Mouse (Mus musculus) CH12.LX (cell line): Measurements from ENCODE around the gene Dhrs7. TPM values are rescaled to one million over a fixed set of nuclear protein-coding genes. Genes with fewer than 3 reads are reported as not detected.

Source experiments
- DNase-seq: peaks from one replicate; pipeline ENCODE4 v3.0.0-alpha.2; 2013; ENCODE audit errors: extremely low read depth
- H3K27ac ChIP-seq: 2 replicates; pipeline ENCODE4 v1.5.1; 2012; ENCODE audit warnings: low read depth, mild to moderate bottlenecking, control low read depth, moderate library complexity; ENCODE audit not compliant: insufficient read depth
- H3K27me3 ChIP-seq: replicated peaks from 2 replicates; pipeline ENCODE3; 2012; ENCODE audit warnings: inconsistent platforms
- H3K36me3 ChIP-seq, 2 experiments: replicated peaks in 1 of 2; 2 replicates each; pipeline versions ENCODE3 to v1.6.1; 2012; ENCODE audit warnings: inconsistent platforms in 1 of 2, low read length in 1 of 2, mild to moderate bottlenecking in 1 of 2, mixed read lengths in 1 of 2, moderate library complexity in 1 of 2; ENCODE audit not compliant: control insufficient read depth in 1 of 2, insufficient read depth in 1 of 2
- H3K4me1 ChIP-seq, 2 experiments: 2 replicates each; pipeline ENCODE4 v1.6.1; 2012; ENCODE audit warnings: inconsistent platforms in 1 of 2, moderate library complexity in 1 of 2; ENCODE audit not compliant: insufficient read depth in 2 of 2, control insufficient read depth in 1 of 2
- H3K4me2 ChIP-seq: 2 replicates; pipeline ENCODE4 v1.6.1; 2012; ENCODE audit warnings: low read depth, mild to moderate bottlenecking, control low read depth; ENCODE audit not compliant: poor library complexity, insufficient read depth, severe bottlenecking
- H3K4me3 ChIP-seq, 3 experiments: fragments of 150-350 bp in 1 of 3; sonication (generic) in 1 of 3; replicated peaks in 1 of 3; 2 replicates each; pipeline versions ENCODE3 to v1.5.1; 2011 to 2012; ENCODE audit warnings: low read depth in 2 of 3, low read length in 2 of 3, mild to moderate bottlenecking in 2 of 3, moderate library complexity in 2 of 3, control low read depth in 1 of 3, improper control_type of control experiment in 1 of 3, inconsistent platforms in 1 of 3, mixed read lengths in 1 of 3; ENCODE audit not compliant: poor library complexity in 1 of 3
- H3K79me2 ChIP-seq: replicated peaks from 2 replicates; pipeline ENCODE4 v1.6.1; 2012; ENCODE audit warnings: mild to moderate bottlenecking, moderate library complexity; ENCODE audit not compliant: control insufficient read depth, poor library complexity, insufficient read depth, severe bottlenecking; ENCODE audit errors: extremely low read depth
- H3K9ac ChIP-seq: 2 replicates; pipeline ENCODE4 v1.6.1; 2012; ENCODE audit warnings: low read depth, mild to moderate bottlenecking, control low read depth, moderate library complexity; ENCODE audit not compliant: insufficient read depth
- H3K9me3 ChIP-seq: replicated peaks from 2 replicates; pipeline ENCODE3; 2012; ENCODE audit warnings: low read length, inconsistent platforms, mixed read lengths
- BHLHE40 ChIP-seq: IDR thresholded peaks from 2 replicates; pipeline ENCODE4 v1.6.1; 2011; ENCODE audit warnings: mild to moderate bottlenecking, low read depth, low read length, improper control_type of control experiment
- CHD1 ChIP-seq: IDR thresholded peaks from 2 replicates; pipeline ENCODE4 v1.6.1; 2012; ENCODE audit warnings: low read depth, low read length, improper control_type of control experiment, inconsistent platforms
- CHD2 ChIP-seq: IDR thresholded peaks from 2 replicates; pipeline ENCODE4 v1.6.1; 2011; ENCODE audit warnings: low read length, improper control_type of control experiment
- CTCF ChIP-seq, 2 experiments: IDR thresholded peaks in 1 of 2; conservative IDR thresholded peaks in 1 of 2; 2 replicates each; pipeline ENCODE4 v1.5.1; 2011 to 2012; ENCODE audit warnings: low read depth in 2 of 2, low read length in 2 of 2, improper control_type of control experiment in 1 of 2, inconsistent platforms in 1 of 2, mild to moderate bottlenecking in 1 of 2, moderate library complexity in 1 of 2
- ELF1 ChIP-seq: IDR thresholded peaks from 2 replicates; pipeline ENCODE4 v1.6.1; 2014; ENCODE audit warnings: low read depth, mild to moderate bottlenecking, inconsistent platforms, low read length, improper control_type of control experiment
- ETS1 ChIP-seq: conservative IDR thresholded peaks from 2 replicates; pipeline ENCODE4 v1.6.1; 2012; ENCODE audit warnings: low read depth, mild to moderate bottlenecking, inconsistent platforms, low read length, improper control_type of control experiment, moderate library complexity
- GABPA ChIP-seq: IDR thresholded peaks from 2 replicates; pipeline ENCODE4 v1.6.1; 2012; ENCODE audit warnings: low read depth, low read length, improper control_type of control experiment, inconsistent platforms; ENCODE audit not compliant: insufficient replicate concordance
- IRF4 ChIP-seq: IDR thresholded peaks from 2 replicates; pipeline ENCODE4 v1.6.1; 2014; ENCODE audit warnings: low read depth, mild to moderate bottlenecking, inconsistent platforms, low read length, improper control_type of control experiment
- JUN ChIP-seq: IDR thresholded peaks from 2 replicates; pipeline ENCODE4 v1.6.1; 2011; ENCODE audit warnings: low read depth, mild to moderate bottlenecking, low read length, improper control_type of control experiment, moderate library complexity; ENCODE audit not compliant: insufficient read depth
- JUND ChIP-seq: conservative IDR thresholded peaks from 2 replicates; pipeline ENCODE4 v1.6.1; 2011; ENCODE audit warnings: low read depth, low read length, improper control_type of control experiment
- KAT2A ChIP-seq: IDR thresholded peaks from 2 replicates; pipeline ENCODE4 v1.6.1; 2012; ENCODE audit warnings: low read length, improper control_type of control experiment, inconsistent platforms; ENCODE audit not compliant: insufficient replicate concordance
- MAX ChIP-seq: IDR thresholded peaks from 2 replicates; pipeline ENCODE4 v1.6.1; 2011; ENCODE audit warnings: low read length, improper control_type of control experiment
- MAZ ChIP-seq: IDR thresholded peaks from 2 replicates; pipeline ENCODE4 v1.6.1; 2012; ENCODE audit warnings: low read depth, mild to moderate bottlenecking, inconsistent platforms, low read length, improper control_type of control experiment, moderate library complexity
- MEF2A ChIP-seq: IDR thresholded peaks from 2 replicates; pipeline ENCODE4 v1.6.1; 2014; ENCODE audit warnings: low read depth, mild to moderate bottlenecking, inconsistent platforms, low read length, improper control_type of control experiment, borderline replicate concordance
- MXI1 ChIP-seq: IDR thresholded peaks from 2 replicates; pipeline ENCODE4 v1.6.1; 2011; ENCODE audit warnings: mild to moderate bottlenecking, low read depth, low read length, improper control_type of control experiment
- MYC ChIP-seq: IDR thresholded peaks from 2 replicates; pipeline ENCODE4 v1.6.1; 2011; ENCODE audit warnings: low read depth, mild to moderate bottlenecking, improper control_type of control experiment, low read length
- NELFE ChIP-seq: IDR thresholded peaks from 2 replicates; pipeline ENCODE4 v1.6.1; 2011; ENCODE audit warnings: low read depth, low read length, improper control_type of control experiment
- NRF1 ChIP-seq: IDR thresholded peaks from 2 replicates; pipeline ENCODE4 v1.6.1; 2014; ENCODE audit warnings: low read depth, mild to moderate bottlenecking, inconsistent platforms, low read length, improper control_type of control experiment, moderate library complexity
- PAX5 ChIP-seq: IDR thresholded peaks from 2 replicates; pipeline ENCODE4 v1.6.1; 2012; ENCODE audit warnings: low read length, inconsistent platforms, mixed read lengths
- POLR2A ChIP-seq: IDR thresholded peaks from 2 replicates; pipeline ENCODE4 v1.6.1; 2011; ENCODE audit warnings: low read depth, mild to moderate bottlenecking, improper control_type of control experiment, low read length
- POLR2AphosphoS2 ChIP-seq: IDR thresholded peaks from 2 replicates; pipeline ENCODE4 v1.6.1; 2011; ENCODE audit warnings: low read depth, low read length, improper control_type of control experiment
- RAD21 ChIP-seq: IDR thresholded peaks from 2 replicates; pipeline ENCODE4 v1.6.1; 2011; ENCODE audit warnings: low read depth, mild to moderate bottlenecking, low read length, improper control_type of control experiment, moderate library complexity
- RCOR1 ChIP-seq: conservative IDR thresholded peaks from 2 replicates; pipeline ENCODE4 v1.6.1; 2012; ENCODE audit warnings: low read depth, mild to moderate bottlenecking, inconsistent platforms, low read length, improper control_type of control experiment
- SMC3 ChIP-seq: IDR thresholded peaks from 2 replicates; pipeline ENCODE4 v1.6.1; 2011; ENCODE audit warnings: low read depth, low read length, improper control_type of control experiment
- TCF12 ChIP-seq: IDR thresholded peaks from 2 replicates; pipeline ENCODE4 v1.6.1; 2014; ENCODE audit warnings: low read depth, mild to moderate bottlenecking, inconsistent platforms, low read length, improper control_type of control experiment
- UBTF ChIP-seq: IDR thresholded peaks from 2 replicates; pipeline ENCODE4 v1.6.1; 2012; ENCODE audit warnings: low read depth, mild to moderate bottlenecking, inconsistent platforms, low read length, improper control_type of control experiment, moderate library complexity
- USF1 ChIP-seq: IDR thresholded peaks from 2 replicates; pipeline ENCODE4 v1.6.1; 2014; ENCODE audit warnings: low read depth, mild to moderate bottlenecking, inconsistent platforms, low read length, improper control_type of control experiment
- USF2 ChIP-seq: conservative IDR thresholded peaks from 2 replicates; pipeline ENCODE4 v1.6.1; 2011; ENCODE audit warnings: low read depth, low read length, improper control_type of control experiment
- ZC3H11A ChIP-seq: IDR thresholded peaks from 2 replicates; pipeline ENCODE4 v1.6.1; 2012; ENCODE audit warnings: low read depth, mild to moderate bottlenecking, inconsistent platforms, low read length, improper control_type of control experiment
- ZKSCAN1 ChIP-seq: IDR thresholded peaks from 2 replicates; pipeline ENCODE4 v1.6.1; 2012; ENCODE audit warnings: low read depth, inconsistent platforms, low read length, improper control_type of control experiment, borderline replicate concordance
- ZNF384 ChIP-seq: IDR thresholded peaks from 2 replicates; pipeline ENCODE4 v1.6.1; 2012; ENCODE audit warnings: low read depth, low read length, improper control_type of control experiment, inconsistent platforms
- dilution Hi-C: fragments of 300-500 bp; cut with MboI; formaldehyde crosslinking; loops from 2 replicates; pipeline ENCODE4 v1.14.3; 2020; ENCODE audit warnings: low sequenced_read_pairs; ENCODE audit not compliant: extremely low pct_unique_long_range_greater_than_20kb, extremely low pct_ligation_motif_present
- in situ Hi-C: fragments of 300-500 bp; cut with MboI; formaldehyde crosslinking; loops from 3 replicates; pipeline ENCODE4 v1.14.3; 2019; ENCODE audit warnings: low sequenced_read_pairs, low pct_ligation_motif_present, low pct_unique_long_range_greater_than_20kb, mixed read lengths
- polyA plus RNA-seq: library from polyadenylated mRNA; unstranded; fragments of >175 nt; gene quantifications from 2 replicates; pipeline ENCODE4 v1.2.1, GENCODE M21; 2012; ENCODE audit warnings: low read depth; ENCODE audit not compliant: insufficient read length
- total RNA-seq, 2 experiments: library from RNA; depleted of rRNA; stranded (reverse); fragments of 300-350 nt in 1 of 2; fragments of >200 nt in 1 of 2; gene quantifications; 2 replicates each; pipeline ENCODE4 v1.2.3; 2012 to 2014

The Dhrs7 gene
- total and polyA plus RNA-seq, 3 experiments = 23.9 to 52.8 (median 37.2) TPM

GRCm38 (mm10) chr12:72709981-72710380 lies 45.3 kb upstream of the Dhrs7 start:
- H3K79me2 ChIP-seq = no peaks in the 10 kb centered on the region
- DNase-seq = no peak
- dilution Hi-C loops = no loop called here
- no peak for TF ChIP-seq BHLHE40
- no peak for TF ChIP-seq MEF2A
- no peak for TF ChIP-seq ZKSCAN1
- no peak for TF ChIP-seq MAX
- no peak for TF ChIP-seq ELF1
- TF ChIP-seq TCF12 = no peak
- no peak for TF ChIP-seq CTCF (conservative IDR thresholded peaks at IDR 0.05 in 1 of 2, IDR thresholded peaks at IDR 0.05 in 1 of 2; ENCODE audit: low read depth in 2 of 2, low read length in 2 of 2)
- no peak for TF ChIP-seq RCOR1
- no peak for TF ChIP-seq POLR2A
- no peak for TF ChIP-seq POLR2AphosphoS2
- no peak for TF ChIP-seq RAD21
- no peak for TF ChIP-seq CHD1
- TF ChIP-seq ETS1 = no peak
- no peak for TF ChIP-seq KAT2A
- no peak for TF ChIP-seq ZNF384
- no peak for TF ChIP-seq CHD2
- no peak for TF ChIP-seq PAX5
- TF ChIP-seq NELFE = no peak
- no peak for TF ChIP-seq GABPA
- TF ChIP-seq MAZ = no peak
- in situ Hi-C loops = no loop called here
- no peaks in the 10 kb centered on the region for H3K27me3 ChIP-seq
- no peak overlapping the region for H3K27ac ChIP-seq
- no peak overlapping the region for H3K4me2 ChIP-seq
- H3K9me3 ChIP-seq = no peaks in the 10 kb centered on the region
- H3K4me1 ChIP-seq = no peaks in the 10 kb centered on the region
- no peak overlapping the region for H3K9ac ChIP-seq
- no peak overlapping the region for H3K4me3 ChIP-seq
- no peaks in the 10 kb centered on the region for H3K36me3 ChIP-seq

GRCm38 (mm10) chr12:72704068-72704467 lies 39.4 kb upstream of the Dhrs7 start:
- DNase-seq = no peak
- TF ChIP-seq CHD1 = no peak
- no peak for TF ChIP-seq IRF4
- TF ChIP-seq UBTF = no peak
- no peak for TF ChIP-seq KAT2A
- TF ChIP-seq JUN = no peak
- TF ChIP-seq RCOR1 = no peak
- no peak for TF ChIP-seq BHLHE40
- TF ChIP-seq MYC = no peak
- no peak for TF ChIP-seq SMC3
- TF ChIP-seq USF2 = no peak
- no peak for TF ChIP-seq ZC3H11A
- no peak for TF ChIP-seq NELFE
- TF ChIP-seq MAX = no peak
- TF ChIP-seq PAX5 = no peak
- no peak for TF ChIP-seq NRF1
- TF ChIP-seq MXI1 = no peak
- TF ChIP-seq JUND = no peak
- no peak for TF ChIP-seq ZKSCAN1
- no peak for TF ChIP-seq USF1
- no peaks in the 10 kb centered on the region for H3K79me2 ChIP-seq
- H3K4me3 ChIP-seq = no peak overlapping the region
- H3K36me3 ChIP-seq = no peaks in the 10 kb centered on the region
- H3K27me3 ChIP-seq = no peaks in the 10 kb centered on the region
- dilution Hi-C loops (no loop called here), in situ Hi-C loops (no loop called here)
- H3K9ac ChIP-seq = no peak overlapping the region
- no peak overlapping the region for H3K4me2 ChIP-seq
- no peaks in the 10 kb centered on the region for H3K9me3 ChIP-seq
- H3K4me1 ChIP-seq = no peaks in the 10 kb centered on the region
- H3K27ac ChIP-seq = no peak overlapping the region
